Mouse (Mus musculus) cerebellum, adult 2 months (tissue): ENCODE data around the gene Dhdh.

ENCODE experiments used
- CTCF ChIP-seq: fragments of 200-500 bp; IDR thresholded peaks from 2 replicates; pipeline ENCODE4 v1.5.1; 2011; ENCODE audit warnings: low read depth, mild to moderate bottlenecking, control low read depth, low read length, moderate library complexity, borderline replicate concordance; ENCODE audit not compliant: insufficient read depth
- POLR2A ChIP-seq: fragments of 200-500 bp; IDR thresholded peaks from 2 replicates; pipeline ENCODE4 v1.6.1; 2011; ENCODE audit warnings: low read length, control low read depth, borderline replicate concordance; ENCODE audit not compliant: insufficient read depth

DNA sequence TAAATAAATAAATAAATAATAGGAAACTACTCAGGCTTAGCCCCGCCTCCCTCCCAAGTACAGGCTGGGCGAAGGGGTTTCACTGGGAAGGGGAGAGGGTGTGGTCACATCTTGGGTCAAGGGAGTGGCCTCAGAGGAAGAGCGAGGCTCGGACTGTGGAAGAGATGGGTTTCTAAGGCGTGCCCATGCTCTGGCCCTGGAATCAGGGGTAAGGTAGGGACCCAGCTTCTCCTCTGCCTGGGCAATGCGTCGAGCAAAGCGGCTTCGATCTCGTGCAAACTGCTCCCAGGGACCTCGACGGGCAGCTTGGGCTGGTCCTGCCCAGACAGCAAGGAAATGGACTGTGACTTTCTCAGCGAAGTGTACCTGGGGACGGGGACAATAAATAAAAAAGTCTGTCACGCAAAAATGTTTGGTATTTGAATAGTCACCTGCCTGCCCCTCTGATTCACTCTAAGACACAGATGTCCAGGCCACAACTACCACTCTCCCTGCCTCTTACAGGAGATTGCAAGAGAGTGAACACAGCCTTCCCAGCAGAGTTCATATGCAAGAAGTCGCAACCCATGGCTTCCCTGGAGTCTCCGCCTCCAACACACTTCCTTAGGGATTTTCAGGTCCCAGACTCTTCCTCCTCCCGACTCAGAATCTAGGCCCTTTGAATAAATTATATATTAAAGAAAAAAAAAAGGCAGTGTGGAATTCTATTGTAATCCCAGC, 34.5 kb upstream of the Dhdh start:
- TF ChIP-seq CTCF (no peak), POLR2A (no peak)
